30 mouse cellular contexts compared by ENCODE assay signal in the genomic region with DNA sequence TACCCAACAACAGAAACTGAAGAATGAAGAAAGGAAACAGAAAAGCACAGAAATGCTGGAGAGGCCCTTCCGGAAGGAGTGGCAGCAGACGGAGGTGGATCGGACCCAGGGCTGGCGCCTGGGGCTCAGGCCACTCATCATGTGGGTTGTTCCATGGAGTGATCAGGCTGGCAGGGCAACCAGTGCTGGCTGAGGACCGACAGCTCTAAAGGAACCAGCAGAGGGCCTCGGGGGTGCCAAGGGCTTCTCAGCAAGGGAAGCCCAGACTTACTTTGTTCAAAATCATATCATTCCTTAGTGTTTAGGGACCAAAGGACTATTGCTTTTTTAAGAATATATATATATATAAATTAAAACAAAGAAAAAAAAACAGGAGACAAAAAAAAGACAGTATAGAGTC. TPM values are rescaled to one million over a fixed set of nuclear protein-coding genes. Genes with fewer than 3 reads are reported as not detected.
DNase-seq lines count a peak whose midpoint lies in the region; ATAC-seq and TF ChIP-seq lines count a peak whose summit lies in the region.
"Had no signal": no experiment of that assay in that cellular context is flagged by ENCODE, and none has a peak within 500 bp of the region (broad histone marks: within the 10 kb centered on the region; RNA-seq: fewer than 3 reads in every experiment).

No protein-coding gene starts in this region.

- H3K4me3 ChIP-seq in kidney, postnatal 0 days (replicated peaks; ENCODE audit: low read depth, low read length) = no peak overlapping the region
- no peak overlapping the region for H3K4me3 ChIP-seq in lung, postnatal 0 days (ENCODE audit: low read depth, low read length)
- H3K4me3 ChIP-seq: embryonic facial prominence, embryonic 10.5 days; embryonic facial prominence, embryonic 15.5 days; forebrain, embryonic 12.5 days; liver, embryonic 15.5 days; megakaryocyte, embryonic 14.5 days; neural tube, embryonic 12.5 days had no signal

- H3K9me3 ChIP-seq in kidney, postnatal 0 days (replicated peaks; ENCODE audit: low read length) = no peaks in the 10 kb centered on the region
- H3K9me3 ChIP-seq in lung, postnatal 0 days (ENCODE audit: low read length) = no peaks in the 10 kb centered on the region
- H3K9me3 ChIP-seq: embryonic facial prominence, embryonic 10.5 days; embryonic facial prominence, embryonic 15.5 days; forebrain, embryonic 12.5 days; G1E; liver, embryonic 15.5 days; megakaryocyte, embryonic 14.5 days; neural tube, embryonic 12.5 days had no signal

- peak; percentile 24; the same call in 1 of the 2 replicates for TF ChIP-seq CTCF in kidney, postnatal 0 days (IDR thresholded peaks at IDR 0.05; ENCODE audit: low read depth)
- peak; percentile 11; the same call in 1 of the 2 replicates for TF ChIP-seq CTCF in lung, postnatal 0 days (IDR thresholded peaks at IDR 0.05)
- TF ChIP-seq CTCF in brain, embryonic 14.5 days (IDR thresholded peaks at IDR 0.05; ENCODE audit: borderline replicate concordance, extremely low read depth, insufficient read depth, insufficient read length) = 0 out of 2 replicates have a peak, but pooled peaks have one; percentile 10

- 57% methylated on average over 6 of the region's 6 CpGs for WGBS in kidney, postnatal 0 days
- 51% methylated on average over 6 of the region's 6 CpGs for WGBS in lung, postnatal 0 days

- no peaks in the 10 kb centered on the region for H3K36me3 ChIP-seq in kidney, postnatal 0 days (ENCODE audit: insufficient read depth, low read length)
- H3K36me3 ChIP-seq in lung, postnatal 0 days (ENCODE audit: insufficient read depth, low read length) = no peaks in the 10 kb centered on the region
- H3K36me3 ChIP-seq: embryonic facial prominence, embryonic 10.5 days; embryonic facial prominence, embryonic 15.5 days; forebrain, embryonic 12.5 days; G1E; liver, embryonic 15.5 days; neural tube, embryonic 12.5 days had no signal

- no peaks in the 10 kb centered on the region for H3K27me3 ChIP-seq in kidney, postnatal 0 days (ENCODE audit: insufficient read depth, low read length)
- H3K27me3 ChIP-seq in lung, postnatal 0 days (replicated peaks; ENCODE audit: insufficient read depth, low read length) = no peaks in the 10 kb centered on the region

- TF ChIP-seq POLR2A in brain, embryonic 14.5 days (IDR thresholded peaks at IDR 0.05; ENCODE audit: borderline replicate concordance, extremely low read depth, insufficient read depth, insufficient read length, poor library complexity, severe bottlenecking) = no peak

- no peak for ATAC-seq in kidney, postnatal 0 days (replicated peaks; ENCODE audit: low FRiP score, low read depth)
- no peak for ATAC-seq in lung, postnatal 0 days
- ATAC-seq: forebrain, postnatal 0 days; intestine, embryonic 16.5 days; Patski had no signal

- no peak overlapping the region for H3K9ac ChIP-seq in kidney, postnatal 0 days (ENCODE audit: low read depth, low read length)
- no peak overlapping the region for H3K9ac ChIP-seq in lung, postnatal 0 days (replicated peaks; ENCODE audit: low read depth)
- H3K9ac ChIP-seq: embryonic facial prominence, embryonic 15.5 days; forebrain, embryonic 12.5 days; forebrain, postnatal 0 days; liver, embryonic 15.5 days; neural tube, embryonic 12.5 days had no signal

- DNase-seq in cerebellum, postnatal 10 days = peak; percentile 40 to 61
- no peak for DNase-seq in cerebellum, adult 11-12 months
- no peak for DNase-seq in kidney, postnatal 0 days (ENCODE audit: low spot score)
- DNase-seq in kidney, postnatal 10 days = no peak
- DNase-seq in lung, postnatal 0 days (ENCODE audit: low spot score) = no peak
- no peak for DNase-seq in lung, adult 18-20 months
- DNase-seq in brain, embryonic 14.5 days (ENCODE audit: low read depth) = no peak
- DNase-seq: adrenal gland, postnatal 14 days; cerebellum, adult 8-10 months; forebrain, postnatal 0 days; heart, postnatal 14 days; kidney, adult 8-10 months; kidney, postnatal 14 days; liver; lung, postnatal 4 days; midbrain, embryonic 14.5 days; right cerebral cortex, adult 18-20 months; spleen, adult 18-20 months; thymus, adult 18-20 months; thymus, postnatal 36 days had no signal

- H3K27ac ChIP-seq in kidney, postnatal 0 days = no peak overlapping the region
- no peak overlapping the region for H3K27ac ChIP-seq in lung, postnatal 0 days (ENCODE audit: low read length)
- H3K27ac ChIP-seq: embryonic facial prominence, embryonic 10.5 days; embryonic facial prominence, embryonic 15.5 days; forebrain, embryonic 12.5 days; liver, embryonic 15.5 days; neural tube, embryonic 12.5 days had no signal

- no peak for TF ChIP-seq EP300 in lung, postnatal 0 days (IDR thresholded peaks at IDR 0.05)

- H3K4me2 ChIP-seq in kidney, postnatal 0 days (ENCODE audit: low read length) = no peak overlapping the region
- H3K4me2 ChIP-seq in lung, postnatal 0 days (replicated peaks; ENCODE audit: low read depth, low read length) = no peak overlapping the region
- H3K4me2 ChIP-seq: embryonic facial prominence, embryonic 15.5 days; forebrain, embryonic 12.5 days; liver, embryonic 15.5 days; neural tube, embryonic 12.5 days had no signal

- no peaks in the 10 kb centered on the region for H3K4me1 ChIP-seq in kidney, postnatal 0 days (replicated peaks; ENCODE audit: insufficient read depth, low read length)
- H3K4me1 ChIP-seq in lung, postnatal 0 days (ENCODE audit: insufficient read depth, low read depth, low read length) = no peaks in the 10 kb centered on the region
- H3K4me1 ChIP-seq: embryonic facial prominence, embryonic 15.5 days; forebrain, embryonic 12.5 days; liver, embryonic 15.5 days; megakaryocyte, embryonic 14.5 days; neural tube, embryonic 12.5 days had no signal

RNA-seq across cellular contexts. Expression of a gene that starts 11.1 kb away (rescaled TPM):
- polyA plus RNA-seq in kidney, postnatal 0 days (2015; fragmentation: Nextera tagmentation; extraction: Ambion mirVana) = 15.7 and 16.1 TPM in 2 replicates
- polyA plus RNA-seq in lung, postnatal 0 days (2015; fragmentation: Nextera tagmentation; extraction: Ambion mirVana) = 18.3 and 22.1 TPM in 2 replicates
- 179 and 187 TPM in 2 replicates for polyA plus RNA-seq in brain, embryonic 14.5 days (2012; rRNA removed)

RNA-seq across cellular contexts. Expression of a gene that starts 28.2 kb away (rescaled TPM):
- 0.05 and 0.14 TPM in 2 replicates for polyA plus RNA-seq in kidney, postnatal 0 days (2015; fragmentation: Nextera tagmentation; extraction: Ambion mirVana)
- polyA plus RNA-seq in lung, postnatal 0 days (2015; fragmentation: Nextera tagmentation; extraction: Ambion mirVana) = 0.16 and 0.25 TPM in 2 replicates
- polyA plus RNA-seq in brain, embryonic 14.5 days (2012; rRNA removed) = 21.3 and 28.3 TPM in 2 replicates
- polyA plus RNA-seq: G1E; limb, embryonic 11.5 days; Patski had no signal

RNA-seq across cellular contexts. Expression of a gene that starts 50.2 kb away (rescaled TPM):
- polyA plus RNA-seq in kidney, postnatal 0 days (2015; fragmentation: Nextera tagmentation; extraction: Ambion mirVana) = 647 and 692 TPM in 2 replicates
- 318 and 331 TPM in 2 replicates for polyA plus RNA-seq in lung, postnatal 0 days (2015; fragmentation: Nextera tagmentation; extraction: Ambion mirVana)
- 986 and 1,073 TPM in 2 replicates for polyA plus RNA-seq in brain, embryonic 14.5 days (2012; rRNA removed)

Comparison
In these comparisons a context has a peak if more than half of its experiments do, and no peak if none do; other contexts are left out.
1. DNase-seq: peak in cerebellum, postnatal 10 days (2 of 2); none in cerebellum, adult 11-12 months (single experiment), kidney, postnatal 0 days (single experiment), kidney, postnatal 10 days (single experiment), lung, postnatal 0 days (single experiment), lung, adult 18-20 months (0 of 2) and brain, embryonic 14.5 days (single experiment).
2. RNA of a gene that starts 28.2 kb away (polyA plus RNA-seq): 21.3 to 28.3 TPM in brain, embryonic 14.5 days; 0.16 to 0.25 TPM in lung, postnatal 0 days and 0.05 to 0.14 TPM in kidney, postnatal 0 days; every median in the first group is over 10 times any median in the second.
3. Peak in every context shown above with its lines, with median percentiles within 50 percentile points of each other: CTCF ChIP-seq.